Mouse (Mus musculus) liver, embryonic 11.5 days (tissue): ENCODE results near the gene Gm11437. TPM values are rescaled to one million over a fixed set of nuclear protein-coding genes. Genes with fewer than 3 reads are reported as not detected.

Experiments used
- ATAC-seq: fragments of 200-750 bp; cut with Nextera tagmentation; replicated peaks from 2 replicates; pipeline ENCODE4 v1.8.0; 2017; ENCODE audit warnings: moderate number of reproducible peaks, mild to moderate bottlenecking, moderate TSS enrichment, moderate library complexity; ENCODE audit not compliant: low FRiP score
- DNase-seq: peaks from one replicate; pipeline ENCODE4 v3.0.0-alpha.2; 2017; ENCODE audit warnings: low spot score
- H3K27ac ChIP-seq: fragments of 300-500 bp; sonication (generic); 2 replicates; pipeline ENCODE4 v1.5.1; 2014; ENCODE audit warnings: mild to moderate bottlenecking, low read depth, low read length, control low read depth
- H3K27me3 ChIP-seq: fragments of 300-500 bp; sonication (generic); replicated peaks from 2 replicates; pipeline ENCODE4 v1.6.1; 2014; ENCODE audit warnings: low read length, mixed read lengths; ENCODE audit not compliant: control insufficient read depth, insufficient read depth
- H3K36me3 ChIP-seq: fragments of 300-500 bp; sonication (generic); 2 replicates; pipeline ENCODE4 v1.6.1; 2014; ENCODE audit warnings: mild to moderate bottlenecking, low read length, moderate library complexity, mixed read lengths; ENCODE audit not compliant: control insufficient read depth, insufficient read depth
- H3K4me1 ChIP-seq: fragments of 300-500 bp; sonication (generic); replicated peaks from 2 replicates; pipeline ENCODE4 v1.6.1; 2014; ENCODE audit warnings: low read length, mixed read lengths; ENCODE audit not compliant: control insufficient read depth, insufficient read depth
- H3K4me2 ChIP-seq: fragments of 300-500 bp; sonication (generic); 2 replicates; pipeline ENCODE4 v1.6.1; 2014; ENCODE audit warnings: mild to moderate bottlenecking, control low read depth, moderate library complexity
- H3K4me3 ChIP-seq: fragments of 300-500 bp; sonication (generic); 2 replicates; pipeline ENCODE4 v1.5.1; 2014; ENCODE audit warnings: low read depth, low read length, control low read depth
- H3K9ac ChIP-seq: fragments of 300-500 bp; sonication (generic); 2 replicates; pipeline ENCODE4 v1.6.1; 2014; ENCODE audit warnings: low read depth, low read length, control low read depth
- H3K9me3 ChIP-seq: fragments of 300-500 bp; sonication (generic); 2 replicates; pipeline ENCODE4 v1.6.1; 2016; ENCODE audit warnings: low read length, inconsistent platforms, mixed read lengths; ENCODE audit not compliant: control insufficient read depth
- WGBS: fragments of 180-500 bp; shearing (Covaris S2); extraction: QIAGEN DNeasy Blood & Tissue Kit; methylation state at CpG from one replicate; pipeline ENCODE4 v1.1.7; 2014; 5-methylcytosine and 5-hydroxymethylcytosine counted together
- polyA plus RNA-seq: library from polyadenylated mRNA; unstranded; fragments of >200 nt; fragmentation: Nextera tagmentation; extraction: Ambion mirVana; gene quantifications from 2 replicates; pipeline ENCODE4 v1.2.1, GENCODE M21; 2014

Gene Gm11437
- not detected in 2 replicates for polyA plus RNA-seq

DNA sequence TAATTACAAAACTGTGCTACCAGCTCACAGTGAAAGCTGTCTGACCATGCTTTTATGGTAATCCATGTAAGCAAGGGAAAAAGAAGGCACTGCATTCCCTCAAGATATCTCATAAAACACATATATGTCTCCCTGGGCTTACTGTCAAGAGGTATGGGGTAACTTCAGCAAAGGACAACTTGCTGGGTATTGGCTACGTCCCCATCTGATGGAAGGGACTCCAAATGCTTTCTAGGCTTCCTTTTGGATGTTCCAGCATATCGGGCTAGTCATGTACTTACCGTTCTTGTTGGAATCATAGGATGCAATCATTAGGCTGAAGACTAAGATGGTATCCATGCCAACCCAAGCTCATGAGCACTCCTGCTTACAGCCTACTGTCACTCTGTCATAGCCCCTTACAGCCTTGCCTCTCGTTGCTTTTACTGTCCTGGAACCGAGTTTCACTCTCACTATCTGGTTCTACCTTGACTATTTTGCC is at the start of gene Gm11437:
TSS of gene Gm11437 (minus strand) at position 431 of the 481 bp plus-strand sequence.
- Histone ChIP-seq H3K9me3 (no peaks in the 10 kb centered on the region), H3K4me1 (no peaks in the 10 kb centered on the region), H3K27me3 (no peaks in the 10 kb centered on the region), H3K9ac (no peak within 1 kb of the TSS), H3K4me2 (no peak within 1 kb of the TSS), H3K36me3 (no peaks in the 10 kb centered on the region), H3K4me3 (no peak within 1 kb of the TSS), H3K27ac (no peak within 1 kb of the TSS)
- 84% methylated on average over 5 of the region's 5 CpGs for WGBS
- no peak for ATAC-seq
- DNase-seq: no peak

DNA sequence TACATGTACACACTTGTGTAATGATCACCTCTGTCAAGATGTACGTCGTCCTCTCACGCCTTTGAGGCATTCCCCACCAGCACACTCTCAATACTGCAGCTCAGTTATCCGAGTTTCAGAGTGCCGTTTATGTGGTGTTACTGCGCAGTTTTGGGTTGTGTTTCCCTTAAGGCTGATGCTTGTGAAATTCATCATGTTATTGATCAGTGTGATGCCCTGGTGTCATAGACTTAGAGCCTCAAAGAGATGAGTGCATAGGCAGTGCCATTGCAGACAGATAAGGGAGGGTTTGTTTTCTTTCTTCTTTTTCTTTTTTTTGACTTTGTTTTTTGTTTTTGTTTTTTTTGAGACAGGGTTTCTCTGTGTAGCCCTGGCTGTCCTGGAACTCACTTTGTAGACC is 43.6 kb upstream of the Gm11437 start:
- Histone ChIP-seq H3K9me3 (no peaks in the 10 kb centered on the region), H3K36me3 (peaks cover 2% of the 10 kb centered on the region; the same call in 1 of the 2 replicates), H3K27ac (no peak overlapping the region), H3K9ac (no peak overlapping the region), H3K4me1 (no peaks in the 10 kb centered on the region), H3K4me3 (no peak overlapping the region), H3K27me3 (no peaks in the 10 kb centered on the region), H3K4me2 (no peak overlapping the region)
- 93% methylated on average over 6 of the region's 6 CpGs for WGBS
- no peak for ATAC-seq
- DNase-seq: no peak

DNA sequence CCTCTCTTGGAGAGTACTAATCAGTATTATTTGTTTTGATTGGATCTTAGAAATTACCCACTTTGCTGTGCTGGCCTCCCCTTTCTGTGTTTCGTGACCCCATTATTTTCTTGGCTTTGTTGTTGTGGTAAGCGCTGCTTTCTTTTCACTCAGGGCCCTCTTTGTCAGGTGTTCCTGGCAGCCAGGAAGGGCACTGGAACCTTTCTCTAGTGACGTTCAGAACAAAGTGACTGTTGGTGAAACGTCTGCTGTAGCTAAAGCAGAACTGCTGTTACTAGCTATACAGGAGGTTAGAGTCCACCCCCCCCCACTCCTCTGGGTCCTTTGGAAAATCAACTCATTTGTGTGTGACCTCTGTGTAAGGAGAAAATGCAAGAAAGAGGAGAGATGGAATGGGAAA is 38.5 kb upstream of the Gm11437 start:
- Histone ChIP-seq H3K27me3 (no peaks in the 10 kb centered on the region), H3K4me1 (no peaks in the 10 kb centered on the region), H3K27ac (no peak overlapping the region), H3K9ac (no peak overlapping the region), H3K4me3 (no peak overlapping the region), H3K9me3 (no peaks in the 10 kb centered on the region), H3K4me2 (no peak overlapping the region), H3K36me3 (no peaks in the 10 kb centered on the region; the same call in 1 of the 2 replicates)
- ATAC-seq: no peak
- WGBS: 66% methylated on average over 4 of the region's 4 CpGs
- no peak for DNase-seq

DNA sequence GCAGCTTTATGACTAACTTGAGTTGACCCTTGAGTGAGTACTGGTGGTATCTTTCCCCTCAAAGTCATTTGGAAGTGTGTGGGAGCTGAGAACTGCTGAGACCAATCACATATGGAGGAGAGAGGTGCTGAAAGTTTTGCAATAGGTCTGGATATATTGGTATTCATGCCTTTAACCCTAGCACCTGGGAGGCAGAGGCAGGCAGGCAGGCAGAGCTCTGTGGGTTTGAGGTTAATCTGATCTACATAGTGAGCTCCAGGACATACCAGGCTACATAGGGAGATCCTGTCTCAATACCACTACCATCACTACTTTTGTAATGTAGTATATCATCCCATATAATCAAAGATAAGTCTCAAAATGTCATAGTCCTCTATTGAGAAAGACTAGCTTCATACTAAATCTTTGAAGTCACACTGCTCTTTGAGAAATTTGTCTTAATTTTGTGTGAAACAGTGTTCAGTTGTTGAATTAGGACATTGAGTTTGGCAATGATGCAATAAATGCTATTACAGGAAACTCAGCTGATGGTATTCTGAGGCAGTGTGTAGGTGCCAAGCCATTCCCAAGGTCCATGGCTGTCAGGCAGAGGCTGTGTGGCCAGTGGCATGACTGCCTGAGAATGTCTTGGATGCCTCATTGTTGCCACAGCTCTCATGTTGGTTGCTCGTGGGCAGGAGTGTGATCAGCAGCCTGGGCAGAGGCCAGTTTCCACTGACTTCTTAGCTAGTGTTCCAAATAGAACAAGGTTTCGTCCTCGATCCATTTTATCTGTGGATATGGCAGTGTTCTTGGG is 30.5 kb upstream of the Gm11437 start:
- Histone ChIP-seq H3K4me3 (no peak overlapping the region), H3K4me1 (no peaks in the 10 kb centered on the region), H3K4me2 (no peak overlapping the region), H3K9ac (no peak overlapping the region), H3K36me3 (peaks cover 10% of the 10 kb centered on the region; the same call in 1 of the 2 replicates), H3K9me3 (no peaks in the 10 kb centered on the region), H3K27ac (no peak overlapping the region), H3K27me3 (no peaks in the 10 kb centered on the region)
- ATAC-seq: no peak
- no peak for DNase-seq
- WGBS: 96% methylated on average over 3 of the region's 3 CpGs

DNA sequence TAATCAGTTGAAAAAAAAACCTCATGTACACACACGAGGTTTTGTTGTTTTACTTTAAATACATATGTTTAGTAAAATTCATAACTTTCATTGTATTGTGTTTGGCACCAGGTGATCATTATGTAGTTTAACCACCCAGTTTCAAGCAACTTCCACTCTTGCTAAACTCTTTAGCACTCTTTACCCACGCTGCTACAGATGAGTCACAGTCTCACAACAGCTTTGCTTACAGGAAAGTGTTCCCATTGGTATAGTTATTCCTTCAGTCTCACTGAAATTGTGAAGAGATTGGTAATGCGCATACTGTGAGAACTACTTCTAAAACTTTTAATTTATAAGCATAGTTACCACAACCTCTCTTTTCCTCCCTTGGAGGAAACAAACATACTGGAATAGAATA is 27.5 kb upstream of the Gm11437 start:
- ATAC-seq (no peak), DNase-seq (no peak)
- no peaks in the 10 kb centered on the region for H3K27me3 ChIP-seq
- no peak overlapping the region for H3K27ac ChIP-seq
- 81% methylated on average over 3 of the region's 3 CpGs for WGBS
- no peak overlapping the region for H3K4me2 ChIP-seq
- no peaks in the 10 kb centered on the region for H3K9me3 ChIP-seq
- H3K36me3 ChIP-seq: peaks cover 10% of the 10 kb centered on the region; the same call in 1 of the 2 replicates
- no peaks in the 10 kb centered on the region for H3K4me1 ChIP-seq
- H3K9ac ChIP-seq: no peak overlapping the region
- no peak overlapping the region for H3K4me3 ChIP-seq

DNA sequence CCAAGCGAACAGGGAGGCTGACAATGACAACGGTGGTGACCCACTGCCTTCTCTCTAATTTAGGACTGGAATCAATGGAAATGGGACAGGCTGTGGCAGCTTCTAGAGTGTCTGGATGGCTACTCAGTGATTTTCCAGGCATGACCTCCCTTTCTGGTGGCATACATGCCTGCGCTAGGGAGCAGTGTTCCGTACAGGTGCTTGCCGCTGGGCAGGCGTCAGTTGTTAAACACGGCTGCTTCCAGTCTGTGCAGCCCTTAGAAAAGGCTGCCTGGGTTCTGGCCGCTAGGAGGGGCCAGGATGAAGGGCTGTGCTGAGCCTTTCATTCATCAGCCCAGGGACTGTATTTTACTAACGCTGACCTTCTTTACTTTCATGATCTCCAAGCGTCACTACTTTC is 26.0 kb upstream of the Gm11437 start:
- DNase-seq (no peak), ATAC-seq (no peak)
- no peak overlapping the region for H3K4me2 ChIP-seq

DNA sequence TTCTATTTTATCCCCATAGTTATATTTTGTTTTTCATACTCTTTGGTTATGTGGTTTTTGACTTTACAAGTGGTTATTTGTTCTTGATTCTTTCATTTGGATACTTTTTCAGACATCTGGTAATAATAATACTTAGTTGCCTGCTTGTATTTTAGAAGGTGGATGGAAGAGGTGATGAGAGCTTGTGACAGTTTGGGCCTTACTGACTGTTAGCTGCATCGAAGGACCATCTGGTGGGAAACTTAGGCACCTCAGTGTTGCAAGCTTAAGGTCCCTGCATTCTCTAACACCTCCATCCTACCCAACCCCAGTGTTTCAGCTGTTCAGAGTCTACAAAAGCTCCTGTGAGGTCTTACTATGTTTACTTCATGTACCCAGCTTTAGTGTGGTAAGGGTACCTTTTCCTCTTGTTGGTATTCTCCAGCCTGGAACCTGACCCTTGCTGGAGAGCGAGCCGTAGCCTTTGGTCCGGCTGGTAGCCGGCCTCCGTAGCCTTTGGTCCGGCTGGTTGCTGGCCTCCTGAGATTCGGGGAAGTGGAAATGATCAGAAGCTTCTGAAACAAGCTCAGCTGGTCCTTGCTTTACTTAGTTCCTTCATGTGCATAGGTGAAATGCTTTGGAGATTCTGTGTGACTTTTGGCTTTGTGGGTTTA is 23.4 kb upstream of the Gm11437 start:
- no peaks in the 10 kb centered on the region for H3K9me3 ChIP-seq
- WGBS: 85% methylated on average over 8 of the region's 8 CpGs
- no peak for DNase-seq

More for the DNA sequence above, 26.0 kb upstream of the Gm11437 start:
- Histone ChIP-seq H3K9ac (no peak overlapping the region), H3K4me3 (no peak overlapping the region), H3K9me3 (no peaks in the 10 kb centered on the region), H3K27me3 (no peaks in the 10 kb centered on the region), H3K4me1 (no peaks in the 10 kb centered on the region), H3K27ac (no peak overlapping the region), H3K36me3 (peaks cover 10% of the 10 kb centered on the region; the same call in 1 of the 2 replicates)
- WGBS: 86% methylated on average over 10 of the region's 10 CpGs

DNA sequence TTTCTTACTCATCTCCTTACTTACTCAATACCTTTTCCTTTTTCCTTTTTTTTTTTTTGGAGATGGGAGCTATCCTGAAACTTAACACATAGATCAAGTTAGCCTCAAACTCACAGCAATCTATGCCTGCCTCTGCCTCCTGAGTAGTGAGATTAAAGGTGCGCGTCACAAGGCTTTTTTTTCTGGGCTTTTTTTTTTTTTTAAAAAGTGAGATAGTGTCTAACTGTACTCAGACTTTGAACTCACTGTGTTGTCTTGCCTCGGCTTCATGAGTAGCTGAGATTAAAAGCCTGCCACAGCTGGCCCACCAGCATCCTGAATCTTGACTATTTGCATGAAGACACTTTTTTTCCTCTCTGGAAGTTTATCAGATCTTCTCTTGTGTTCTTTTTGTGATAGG is 21.3 kb upstream of the Gm11437 start:
- no peaks in the 10 kb centered on the region for H3K9me3 ChIP-seq
- no peak overlapping the region for H3K27ac ChIP-seq
- H3K4me2 ChIP-seq: no peak overlapping the region
- WGBS: 60% methylated on average over 3 of the region's 3 CpGs
- no peak overlapping the region for H3K4me3 ChIP-seq
- ATAC-seq: no peak
- DNase-seq: no peak
- H3K36me3 ChIP-seq: peaks cover 3% of the 10 kb centered on the region; the same call in 1 of the 2 replicates
- no peaks in the 10 kb centered on the region for H3K27me3 ChIP-seq
- no peaks in the 10 kb centered on the region; the same call in 1 of the 2 replicates for H3K4me1 ChIP-seq
- H3K9ac ChIP-seq: no peak overlapping the region

More for the DNA sequence above, 23.4 kb upstream of the Gm11437 start:
- Histone ChIP-seq H3K27ac (no peak overlapping the region), H3K27me3 (no peaks in the 10 kb centered on the region), H3K4me1 (no peaks in the 10 kb centered on the region), H3K36me3 (peaks cover 3% of the 10 kb centered on the region; the same call in 1 of the 2 replicates), H3K4me3 (no peak overlapping the region), H3K4me2 (no peak overlapping the region), H3K9ac (no peak overlapping the region)
- no peak for ATAC-seq
